ENCODE assay signal across 23 mouse cellular contexts in genomic region chr1:62635203-62635602, GRCm38 (mm10).
A peak's percentile ranks its signal among the peaks of the same experiment; 100 is the strongest.
DNase-seq lines count a peak whose midpoint lies in the region; ATAC-seq and TF ChIP-seq lines count a peak whose summit lies in the region.
"Had no signal": no experiment of that assay in that cellular context is flagged by ENCODE, and none has a peak within 500 bp of the region (broad histone marks: within the 10 kb centered on the region; RNA-seq: fewer than 3 reads in every experiment).

No protein-coding gene starts in this region.

- H3K27ac ChIP-seq in heart, embryonic 11.5 days (ENCODE audit: low read depth, low read length), result no peak overlapping the region
- H3K27ac ChIP-seq in midbrain, embryonic 10.5 days (replicated peaks), result 0 out of 2 replicates have a peak overlapping the region, but pooled peaks have one; percentile 13
- H3K27ac ChIP-seq in midbrain, postnatal 0 days (ENCODE audit: low read depth, low read length), result no peak overlapping the region
- peak overlapping the region; percentile 64; the same call in 1 of the 2 replicates for H3K27ac ChIP-seq in intestine, embryonic 14.5 days (ENCODE audit: low read depth)
- H3K27ac ChIP-seq in intestine, postnatal 0 days (ENCODE audit: low read depth, low read length), result peak overlapping the region; percentile 15; the same call in 1 of the 2 replicates
- H3K27ac ChIP-seq: forebrain, embryonic 13.5 days; gastrocnemius, adult 2 months; heart, adult 2 months; hindbrain, embryonic 13.5 days; hindbrain, postnatal 0 days had no signal

- no peak overlapping the region for H3K9ac ChIP-seq in heart, embryonic 11.5 days (ENCODE audit: low read depth, low read length)
- no peak overlapping the region for H3K9ac ChIP-seq in midbrain, postnatal 0 days (replicated peaks; ENCODE audit: low read length, poor library complexity, severe bottlenecking)
- H3K9ac ChIP-seq in intestine, embryonic 14.5 days (ENCODE audit: low read length), result no peak overlapping the region
- H3K9ac ChIP-seq in intestine, postnatal 0 days (ENCODE audit: low read depth, low read length), result no peak overlapping the region
- H3K9ac ChIP-seq: forebrain, embryonic 13.5 days; forebrain, postnatal 0 days; hindbrain, embryonic 13.5 days had no signal

- DNase-seq in heart, adult 8-10 months (ENCODE audit: low spot score), result no peak
- DNase-seq in midbrain, embryonic 10.5 days (ENCODE audit: low spot score), result no peak
- DNase-seq in midbrain, postnatal 0 days (ENCODE audit: low spot score), result no peak
- DNase-seq in intestine, embryonic 14.5 days (ENCODE audit: low spot score), result peak; percentile 69
- DNase-seq in right cerebral cortex, postnatal 36 days (ENCODE audit: low spot score in 2 of 2), result no peak
- DNase-seq in right cerebral cortex, postnatal 4 days, result no peak
- DNase-seq: adrenal gland, postnatal 14 days; cerebellum, adult 18-20 months; cerebellum, adult 9-11 months; cerebellum, postnatal 36 days; forebrain, postnatal 0 days; gastrocnemius, adult 2 months; gastrocnemius, postnatal 25 days; heart, adult 2 months; kidney, adult 18-20 months had no signal

- H3K4me3 ChIP-seq in heart, embryonic 11.5 days (ENCODE audit: low read depth, low read length), result no peak overlapping the region
- no peak overlapping the region for H3K4me3 ChIP-seq in midbrain, embryonic 10.5 days
- H3K4me3 ChIP-seq in midbrain, postnatal 0 days (ENCODE audit: low read depth, low read length), result no peak overlapping the region
- no peak overlapping the region for H3K4me3 ChIP-seq in intestine, embryonic 14.5 days (ENCODE audit: low read depth, low read length)
- H3K4me3 ChIP-seq in intestine, postnatal 0 days (ENCODE audit: low read depth, low read length), result no peak overlapping the region
- H3K4me3 ChIP-seq: forebrain, embryonic 13.5 days; gastrocnemius, adult 2 months; heart, adult 2 months; hindbrain, embryonic 13.5 days had no signal

- ATAC-seq in heart, embryonic 11.5 days (replicated peaks; ENCODE audit: insufficient number of reproducible peaks, low FRiP score, low TSS enrichment), result peak; percentile 59; the same call in 1 of the 2 replicates
- ATAC-seq in midbrain, postnatal 0 days (ENCODE audit: low FRiP score), result no peak
- ATAC-seq in intestine, embryonic 14.5 days (replicated peaks; ENCODE audit: low FRiP score, low TSS enrichment, low read depth), result 0 out of 2 replicates have a peak, but pooled peaks have one; percentile 55
- no peak for ATAC-seq in intestine, postnatal 0 days
- ATAC-seq: activated CD4-positive, CD25-positive, alpha-beta regulatory T cell, adult 4 months; forebrain, embryonic 13.5 days; forebrain, postnatal 0 days; hindbrain, postnatal 0 days; Patski had no signal

- H3K27me3 ChIP-seq in heart, embryonic 11.5 days (ENCODE audit: control insufficient read depth, insufficient read depth, low read length), result no peaks in the 10 kb centered on the region
- H3K27me3 ChIP-seq in midbrain, embryonic 10.5 days (ENCODE audit: low read depth, poor library complexity, severe bottlenecking), result no peaks in the 10 kb centered on the region
- no peaks in the 10 kb centered on the region for H3K27me3 ChIP-seq in midbrain, postnatal 0 days (ENCODE audit: insufficient read depth, low read length)
- H3K27me3 ChIP-seq in intestine, embryonic 14.5 days (replicated peaks; ENCODE audit: control insufficient read depth, insufficient read depth, low read length), result no peaks in the 10 kb centered on the region
- H3K27me3 ChIP-seq in intestine, postnatal 0 days (replicated peaks; ENCODE audit: control insufficient read depth, insufficient read depth, low read length), result no peaks in the 10 kb centered on the region
- H3K27me3 ChIP-seq: CH12.LX; forebrain, embryonic 13.5 days; hindbrain, embryonic 13.5 days; Patski had no signal

- no peak for TF ChIP-seq CTCF in midbrain, postnatal 0 days (IDR thresholded peaks at IDR 0.05)
- TF ChIP-seq CTCF in intestine, postnatal 0 days (IDR thresholded peaks at IDR 0.05; ENCODE audit: low read depth), result no peak

- WGBS in heart, embryonic 11.5 days (ENCODE audit: insufficient replicate concordance), result 20% methylated on average over 6 of the region's 6 CpGs
- 71% methylated on average over 6 of the region's 6 CpGs for WGBS in midbrain, embryonic 10.5 days
- WGBS in midbrain, postnatal 0 days, result 71% methylated on average over 6 of the region's 6 CpGs
- WGBS in intestine, embryonic 14.5 days, result 34% methylated on average over 6 of the region's 6 CpGs
- 58% methylated on average over 6 of the region's 6 CpGs for WGBS in intestine, postnatal 0 days

- H3K4me2 ChIP-seq in heart, embryonic 11.5 days, result peak overlapping the region; percentile 24; the same call in 1 of the 2 replicates
- H3K4me2 ChIP-seq in midbrain, postnatal 0 days (ENCODE audit: low read depth, low read length, poor library complexity, severe bottlenecking), result no peak overlapping the region
- H3K4me2 ChIP-seq in intestine, embryonic 14.5 days (ENCODE audit: low read length), result no peak overlapping the region
- no peak overlapping the region for H3K4me2 ChIP-seq in intestine, postnatal 0 days (replicated peaks; ENCODE audit: low read depth)
- H3K4me2 ChIP-seq: forebrain, embryonic 13.5 days; hindbrain, embryonic 13.5 days had no signal

- H3K9me3 ChIP-seq in heart, embryonic 11.5 days (replicated peaks; ENCODE audit: control insufficient read depth, low read length), result no peaks in the 10 kb centered on the region
- no peaks in the 10 kb centered on the region for H3K9me3 ChIP-seq in midbrain, embryonic 10.5 days (replicated peaks)
- no peaks in the 10 kb centered on the region for H3K9me3 ChIP-seq in midbrain, postnatal 0 days (ENCODE audit: low read length)
- no peaks in the 10 kb centered on the region for H3K9me3 ChIP-seq in intestine, embryonic 14.5 days (ENCODE audit: control insufficient read depth, low read length)
- no peaks in the 10 kb centered on the region for H3K9me3 ChIP-seq in intestine, postnatal 0 days (ENCODE audit: control insufficient read depth)
- H3K9me3 ChIP-seq: forebrain, embryonic 13.5 days; hindbrain, embryonic 13.5 days had no signal

- no peaks in the 10 kb centered on the region for H3K36me3 ChIP-seq in heart, embryonic 11.5 days (ENCODE audit: control insufficient read depth, insufficient read depth, low read length)
- no peaks in the 10 kb centered on the region for H3K36me3 ChIP-seq in midbrain, embryonic 10.5 days
- H3K36me3 ChIP-seq in midbrain, postnatal 0 days (ENCODE audit: insufficient read depth, low read length), result no peaks in the 10 kb centered on the region
- no peaks in the 10 kb centered on the region for H3K36me3 ChIP-seq in intestine, embryonic 14.5 days (ENCODE audit: control insufficient read depth, insufficient read depth, low read length)
- H3K36me3 ChIP-seq in intestine, postnatal 0 days (ENCODE audit: control insufficient read depth, insufficient read depth), result no peaks in the 10 kb centered on the region
- H3K36me3 ChIP-seq: hindbrain, embryonic 13.5 days had no signal

- H3K4me1 ChIP-seq in heart, embryonic 11.5 days (ENCODE audit: control insufficient read depth, insufficient read depth, low read length), result peaks cover 9% of the 10 kb centered on the region
- H3K4me1 ChIP-seq in midbrain, embryonic 10.5 days, result peaks cover 37% of the 10 kb centered on the region
- H3K4me1 ChIP-seq in midbrain, postnatal 0 days (ENCODE audit: insufficient read depth, low read length), result no peaks in the 10 kb centered on the region
- peaks cover 10% of the 10 kb centered on the region for H3K4me1 ChIP-seq in intestine, embryonic 14.5 days (replicated peaks; ENCODE audit: control insufficient read depth, insufficient read depth, low read length)
- H3K4me1 ChIP-seq in intestine, postnatal 0 days (replicated peaks; ENCODE audit: control insufficient read depth, insufficient read depth, low read length), result no peaks in the 10 kb centered on the region

Comparison
In these comparisons a context has a peak if more than half of its experiments do, and no peak if none do; other contexts are left out.
1. ATAC-seq: peak in heart, embryonic 11.5 days (single experiment) and intestine, embryonic 14.5 days (single experiment); none in midbrain, postnatal 0 days (single experiment) and intestine, postnatal 0 days (single experiment).
2. H3K27ac ChIP-seq: peak in midbrain, embryonic 10.5 days (single experiment), intestine, embryonic 14.5 days (single experiment) and intestine, postnatal 0 days (single experiment); none in heart, embryonic 11.5 days (single experiment) and midbrain, postnatal 0 days (single experiment).